Mouse (Mus musculus) limb, embryonic 14.5 days (tissue): ENCODE measurements around the gene Edf1. TPM values are rescaled to one million over a fixed set of nuclear protein-coding genes. Genes with fewer than 3 reads are reported as not detected.

Source experiments
- ATAC-seq: fragments of 200-750 bp; cut with Nextera tagmentation; 2 replicates; pipeline ENCODE4 v1.8.0; 2017; ENCODE audit warnings: low read depth, moderate number of reproducible peaks, moderate TSS enrichment; ENCODE audit not compliant: low FRiP score
- DNase-seq: peaks from one replicate; pipeline ENCODE4 v3.0.0-alpha.2; 2015; ENCODE audit warnings: low spot score
- H3K27ac ChIP-seq: fragments of 300-500 bp; sonication (generic); replicated peaks from 2 replicates; pipeline ENCODE4 v1.5.1; 2014; ENCODE audit warnings: low read depth, mild to moderate bottlenecking, low read length, moderate library complexity, mixed read lengths
- H3K27me3 ChIP-seq: fragments of 300-500 bp; sonication (generic); 2 replicates; pipeline ENCODE4 v1.6.1; 2014; ENCODE audit warnings: low read length, mixed read lengths; ENCODE audit not compliant: control insufficient read depth, insufficient read depth
- H3K36me3 ChIP-seq: fragments of 300-500 bp; sonication (generic); 2 replicates; pipeline ENCODE4 v1.6.1; 2014; ENCODE audit warnings: mild to moderate bottlenecking, low read length, moderate library complexity, mixed read lengths; ENCODE audit not compliant: control insufficient read depth, insufficient read depth
- H3K4me1 ChIP-seq: fragments of 300-500 bp; sonication (generic); 2 replicates; pipeline ENCODE4 v1.6.1; 2014; ENCODE audit warnings: antibody characterized with exemption, low read length, mixed read lengths; ENCODE audit not compliant: control insufficient read depth, insufficient read depth
- H3K4me2 ChIP-seq: fragments of 300-500 bp; sonication (generic); replicated peaks from 2 replicates; pipeline ENCODE4 v1.6.1; 2014; ENCODE audit warnings: low read depth, mild to moderate bottlenecking, low read length, moderate library complexity; ENCODE audit not compliant: severe bottlenecking
- H3K4me3 ChIP-seq: fragments of 300-500 bp; sonication (generic); replicated peaks from 2 replicates; pipeline ENCODE4 v1.5.1; 2014; ENCODE audit warnings: low read length
- H3K9ac ChIP-seq: fragments of 300-500 bp; sonication (generic); 2 replicates; pipeline ENCODE4 v1.6.1; 2014; ENCODE audit warnings: mild to moderate bottlenecking, low read depth, low read length, moderate library complexity; ENCODE audit not compliant: severe bottlenecking
- H3K9me3 ChIP-seq: fragments of 300-500 bp; sonication (generic); 2 replicates; pipeline ENCODE4 v1.6.1; 2016; ENCODE audit warnings: low read length; ENCODE audit not compliant: control insufficient read depth
- POLR2A ChIP-seq: fragments of 200-500 bp; IDR thresholded peaks from 2 replicates; pipeline ENCODE4 v1.8.0; 2012; ENCODE audit warnings: inconsistent platforms, mild to moderate bottlenecking, moderate library complexity, borderline replicate concordance; ENCODE audit not compliant: insufficient read depth, insufficient read length; ENCODE audit errors: extremely low read depth
- WGBS: fragments of 180-500 bp; shearing (Covaris S2); extraction: QIAGEN DNeasy Blood & Tissue Kit; methylation state at CpG from one replicate; pipeline ENCODE4 v1.1.7; 2014; 5-methylcytosine and 5-hydroxymethylcytosine counted together
- polyA plus RNA-seq, 2 experiments: library from polyadenylated mRNA; depleted of rRNA in 1 of 2; stranded (reverse) in 1 of 2; unstranded in 1 of 2; fragments of >200 nt; fragmentation: Nextera tagmentation in 1 of 2; extraction: Ambion mirVana in 1 of 2; gene quantifications; 2 replicates each; pipeline versions ENCODE4 v1.2.1 to v1.2.3; 2012 to 2014

Gene Edf1
- polyA plus RNA-seq, 2 experiments: 174 to 331 TPM

DNA sequence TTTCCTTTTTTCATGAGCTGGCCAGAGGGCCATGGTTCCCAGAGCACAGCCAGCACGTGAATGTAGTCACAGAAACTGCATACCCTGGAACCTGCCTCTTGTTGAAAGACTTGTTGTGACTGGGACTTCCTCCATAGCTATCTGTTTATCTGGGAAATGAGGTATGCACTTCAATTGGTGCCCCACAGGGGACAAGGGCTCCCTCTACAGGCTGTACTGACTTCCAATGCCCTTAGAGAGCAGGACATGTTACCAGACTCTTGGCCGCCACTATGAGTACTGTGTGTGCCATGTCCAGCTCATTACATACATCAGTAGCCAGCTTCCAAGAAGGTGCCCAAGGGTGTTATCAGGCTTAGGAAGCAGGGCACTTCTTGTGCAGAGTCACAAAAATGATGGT lies 34.2 kb downstream of the Edf1 start:
- Histone ChIP-seq H3K4me1 (no peaks in the 10 kb centered on the region), H3K4me2 (no peak overlapping the region), H3K9me3 (no peaks in the 10 kb centered on the region), H3K36me3 (peaks cover 88% of the 10 kb centered on the region), H3K9ac (no peak overlapping the region), H3K4me3 (no peak overlapping the region), H3K27ac (no peak overlapping the region), H3K27me3 (no peaks in the 10 kb centered on the region)
- 90% methylated on average over 2 of the region's 2 CpGs for WGBS
- DNase-seq: no peak
- TF ChIP-seq POLR2A: no peak
- ATAC-seq: no peak

DNA sequence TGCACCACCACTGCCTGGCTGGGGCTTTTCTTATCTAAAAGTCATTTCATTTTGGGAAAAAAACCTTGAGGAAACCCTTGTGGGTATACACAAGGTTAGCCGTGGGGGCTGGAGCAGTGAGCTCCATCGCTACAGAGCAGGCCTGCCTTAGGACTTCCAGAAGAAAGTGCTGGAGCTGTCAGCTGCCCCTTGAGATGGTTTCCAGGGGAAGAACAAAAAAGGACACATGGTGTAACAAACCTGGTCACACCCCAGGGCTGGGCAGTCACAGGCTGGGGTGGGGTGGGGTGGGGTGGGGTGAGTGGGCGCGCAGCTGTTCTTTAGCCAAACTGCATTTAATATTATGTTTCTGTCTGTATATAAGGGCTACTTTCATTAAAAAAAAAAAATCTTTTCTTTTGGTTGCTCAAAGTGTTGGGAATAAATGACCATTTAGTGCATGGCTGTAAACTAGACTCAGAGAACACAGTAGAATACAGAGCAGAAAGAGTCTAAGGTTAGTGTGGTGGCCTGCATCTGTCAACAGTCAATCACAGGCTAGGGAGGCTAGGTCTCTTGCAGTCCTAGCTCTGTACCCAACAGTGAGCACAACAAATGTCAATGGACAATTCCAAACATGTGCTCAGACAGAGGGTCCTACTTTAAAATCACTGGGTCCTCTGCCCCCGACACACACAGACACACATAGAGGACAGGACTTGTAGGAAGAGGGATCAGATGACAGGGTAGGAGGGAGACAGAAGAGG lies 39.3 kb downstream of the Edf1 start:
- DNase-seq: no peak
- no peaks in the 10 kb centered on the region for H3K4me1 ChIP-seq
- no peak overlapping the region for H3K9ac ChIP-seq
- no peak for TF ChIP-seq POLR2A
- no peak overlapping the region for H3K27ac ChIP-seq
- H3K27me3 ChIP-seq: no peaks in the 10 kb centered on the region
- H3K4me2 ChIP-seq: no peak overlapping the region
- H3K36me3 ChIP-seq: peaks cover 95% of the 10 kb centered on the region
- ATAC-seq: 0 out of 2 replicates have a peak, but pooled peaks have one; percentile 45
- no peaks in the 10 kb centered on the region for H3K9me3 ChIP-seq
- H3K4me3 ChIP-seq: no peak overlapping the region
- WGBS: 92% methylated on average over 5 of the region's 5 CpGs

DNA sequence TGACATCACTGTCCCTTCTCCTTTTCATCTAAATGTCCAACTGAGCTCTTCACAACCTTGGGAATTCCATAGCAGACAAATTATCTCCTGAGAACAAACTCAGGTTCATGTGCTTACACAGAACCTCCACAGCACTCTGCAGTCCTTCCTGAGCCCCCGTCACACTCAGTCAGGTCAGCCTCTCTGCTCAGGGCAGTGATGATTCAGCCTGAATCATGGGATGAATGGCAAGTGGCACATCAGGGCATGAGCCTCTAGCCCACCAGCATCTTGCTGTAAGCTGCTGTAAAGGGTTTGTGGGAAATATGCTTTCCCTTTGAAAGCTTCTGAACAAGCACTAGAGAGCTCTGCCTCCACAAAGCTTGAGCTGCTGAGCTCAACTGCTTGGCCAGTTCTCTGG lies 41.1 kb downstream of the Edf1 start:
- WGBS: 100% methylated on average over 1 of the region's 1 CpGs
- H3K27me3 ChIP-seq: no peaks in the 10 kb centered on the region
- H3K9ac ChIP-seq: no peak overlapping the region
- peaks cover 89% of the 10 kb centered on the region for H3K36me3 ChIP-seq
- H3K4me3 ChIP-seq: no peak overlapping the region
- no peak overlapping the region for H3K27ac ChIP-seq
- no peak for DNase-seq
- no peaks in the 10 kb centered on the region for H3K9me3 ChIP-seq
- no peak overlapping the region for H3K4me2 ChIP-seq
- no peaks in the 10 kb centered on the region for H3K4me1 ChIP-seq
- TF ChIP-seq POLR2A: no peak
- ATAC-seq: no peak

DNA sequence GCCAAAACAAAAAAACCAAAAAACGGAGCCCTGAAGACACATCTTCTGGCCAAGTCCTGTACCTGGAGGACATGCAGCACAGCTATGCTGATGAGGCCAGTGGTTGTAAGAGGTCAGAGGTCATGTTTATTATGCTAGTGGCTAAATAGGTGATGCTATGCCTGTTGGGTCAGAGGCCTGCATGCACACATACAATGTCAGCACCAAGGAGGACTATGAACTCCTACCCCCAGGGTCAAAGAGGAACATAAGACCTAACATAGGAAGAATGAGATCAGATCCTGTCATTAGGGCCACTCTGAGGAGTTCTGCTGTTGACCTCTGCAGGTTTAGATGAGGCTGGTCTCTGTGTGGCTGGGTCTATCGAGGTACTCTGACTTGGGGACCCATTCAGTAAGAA lies 42.4 kb downstream of the Edf1 start:
- H3K4me1 ChIP-seq: no peaks in the 10 kb centered on the region
- H3K9me3 ChIP-seq: no peaks in the 10 kb centered on the region
- no peak overlapping the region for H3K4me2 ChIP-seq
- WGBS: 83% methylated on average over 2 of the region's 2 CpGs
- TF ChIP-seq POLR2A: no peak
- ATAC-seq (no peak), DNase-seq (no peak)
- H3K27me3 ChIP-seq: no peaks in the 10 kb centered on the region
- peaks cover 87% of the 10 kb centered on the region for H3K36me3 ChIP-seq
- no peak overlapping the region for H3K27ac ChIP-seq
- H3K4me3 ChIP-seq: no peak overlapping the region
- H3K9ac ChIP-seq: no peak overlapping the region

DNA sequence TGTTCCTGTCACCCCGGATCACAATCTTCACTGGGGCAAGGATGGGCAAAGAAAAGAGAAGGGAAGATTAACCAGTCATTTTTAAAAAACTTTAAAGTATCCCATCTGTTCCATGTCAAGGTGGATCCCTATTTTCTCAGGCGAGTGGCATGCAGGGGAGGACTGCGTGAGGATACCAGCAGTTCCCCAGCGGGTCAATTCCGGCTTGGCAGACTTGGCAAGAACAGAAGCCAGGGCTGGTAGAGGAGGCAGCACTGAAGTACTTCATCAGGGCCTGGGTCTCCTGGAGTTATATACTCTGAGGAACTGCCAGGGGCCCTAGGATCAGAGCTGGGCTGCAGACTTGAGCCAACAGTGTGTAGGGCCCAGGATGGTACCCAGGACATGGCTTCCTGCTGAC lies 44.9 kb downstream of the Edf1 start:
- 94% methylated on average over 5 of the region's 5 CpGs for WGBS
- Histone ChIP-seq H3K9ac (no peak overlapping the region), H3K4me3 (no peak overlapping the region), H3K4me2 (no peak overlapping the region), H3K27me3 (no peaks in the 10 kb centered on the region), H3K4me1 (peaks cover 9% of the 10 kb centered on the region), H3K27ac (no peak overlapping the region), H3K9me3 (no peaks in the 10 kb centered on the region), H3K36me3 (peaks cover 62% of the 10 kb centered on the region)
- no peak for DNase-seq
- ATAC-seq: no peak
- TF ChIP-seq POLR2A: no peak
